Mouse (Mus musculus) bone marrow, adult 2 months (tissue): Measurements from ENCODE around the gene Map3k3.

Experiments used
- CTCF ChIP-seq: fragments of 200-500 bp; IDR thresholded peaks from 2 replicates; pipeline ENCODE4 v1.5.1; 2011; ENCODE audit warnings: low read length, control low read depth; ENCODE audit not compliant: control insufficient read depth, insufficient read depth
- POLR2A ChIP-seq: fragments of 200-500 bp; IDR thresholded peaks from 2 replicates; pipeline ENCODE4 v1.6.1; 2011; ENCODE audit warnings: low read depth, mild to moderate bottlenecking, control low read depth, low read length, borderline replicate concordance; ENCODE audit not compliant: control insufficient read depth

DNA sequence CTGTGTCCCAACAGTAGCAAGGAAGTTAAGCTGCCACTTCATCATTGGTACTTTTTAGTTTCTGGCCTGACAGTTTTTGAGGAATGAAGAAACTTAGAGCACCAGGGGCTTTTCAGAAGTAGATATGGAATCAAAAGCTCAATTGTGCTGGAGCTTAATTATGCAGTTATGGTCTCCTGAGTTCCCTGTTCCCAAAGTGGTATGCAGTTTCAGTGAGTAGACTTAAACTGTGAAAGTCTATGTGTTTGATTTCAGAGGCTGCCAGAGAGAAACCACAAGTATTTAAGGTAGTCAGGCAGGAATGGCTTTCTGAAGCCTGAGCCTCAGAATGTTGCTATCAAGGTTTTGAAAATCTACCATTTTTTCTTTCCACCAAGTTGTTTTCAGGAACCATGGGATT, 27.3 kb downstream of the Map3k3 start:
- TF ChIP-seq CTCF (no peak), POLR2A (no peak)
